Mouse (Mus musculus) fat pad, adult 2 months (tissue): ENCODE data around the gene Krtap1-5.
"Not testable (repeated sequence)": the region's sequence is repeated elsewhere in the genome, so short reads cannot be mapped to it uniquely, and the experiment has no call there.

Experiments
- DNase-seq: peaks from one replicate; pipeline ENCODE4 v3.0.0-alpha.2; 2011; ENCODE audit warnings: low read depth, low spot score; ENCODE audit errors: extremely low read depth

The Krtap1-5 gene

DNA sequence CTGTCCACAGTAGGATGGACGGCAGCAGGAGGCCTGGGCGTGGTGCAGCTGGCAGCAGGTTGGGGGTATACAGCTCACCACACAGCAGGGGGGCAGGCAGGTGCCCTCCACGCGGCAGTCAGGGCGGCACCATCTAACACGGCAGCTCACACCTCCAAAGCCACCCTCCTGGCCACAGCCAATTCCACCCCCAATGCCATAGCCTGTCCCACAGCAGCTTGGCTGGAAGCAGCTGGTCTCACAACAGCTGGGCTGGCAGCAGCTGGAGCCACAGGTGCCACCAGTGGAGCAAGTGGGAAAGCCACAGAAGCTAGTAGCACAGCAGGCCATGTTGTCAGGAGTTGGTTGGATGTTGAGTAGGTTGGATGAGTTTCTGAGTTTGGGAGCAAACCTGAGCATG lies at the start of gene Krtap1-5:
Gene Krtap1-5, minus strand, starts transcription at position 381 of the 400 bp plus-strand sequence.
- no peak for DNase-seq

GRCm38 (mm10) chr11:99628138-99628537 lies 47.3 kb upstream of the Krtap1-5 start, which contains the start of gene Krtap4-1:
Gene Krtap4-1, minus strand, starts transcription at chr11:99628238.
- no peak for DNase-seq

GRCm38 (mm10) chr11:99620335-99620734 lies 39.5 kb upstream of the Krtap1-5 start, which contains the start of gene Gm11562:
Gene Gm11562, minus strand, starts transcription at chr11:99620435.
- DNase-seq = no peak

DNA sequence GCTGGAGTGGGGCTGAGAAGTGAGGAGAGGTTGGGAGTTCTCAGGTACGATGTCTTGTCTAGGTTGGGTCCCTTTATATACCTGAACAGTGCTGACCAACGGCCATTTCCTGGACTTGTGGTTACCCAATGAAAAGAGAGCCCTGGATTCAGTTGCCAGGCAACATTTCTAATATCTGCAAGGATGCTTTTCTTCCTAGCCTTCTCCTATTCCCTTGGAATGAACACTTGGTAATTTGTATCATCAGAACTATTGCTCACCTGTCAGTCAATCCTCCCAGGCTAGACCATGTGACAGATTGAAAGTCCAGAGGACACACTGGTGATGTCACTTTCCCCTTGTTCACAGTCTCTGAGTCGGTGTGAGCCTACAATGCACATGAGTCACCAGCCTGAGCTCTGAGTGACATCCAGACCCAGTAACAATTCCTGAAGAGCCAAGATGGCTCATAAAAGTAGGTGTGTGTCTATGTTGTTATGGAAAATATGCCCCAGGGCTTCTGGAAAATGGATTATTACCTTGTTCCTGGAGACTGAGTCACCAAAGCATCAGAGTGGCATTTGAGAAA lies 34.1 kb upstream of the Krtap1-5 start, which contains the start of gene Krtap2-4:
Gene Krtap2-4, minus strand, starts transcription at position 51 of the 568 bp plus-strand sequence.
- DNase-seq = no peak

DNA sequence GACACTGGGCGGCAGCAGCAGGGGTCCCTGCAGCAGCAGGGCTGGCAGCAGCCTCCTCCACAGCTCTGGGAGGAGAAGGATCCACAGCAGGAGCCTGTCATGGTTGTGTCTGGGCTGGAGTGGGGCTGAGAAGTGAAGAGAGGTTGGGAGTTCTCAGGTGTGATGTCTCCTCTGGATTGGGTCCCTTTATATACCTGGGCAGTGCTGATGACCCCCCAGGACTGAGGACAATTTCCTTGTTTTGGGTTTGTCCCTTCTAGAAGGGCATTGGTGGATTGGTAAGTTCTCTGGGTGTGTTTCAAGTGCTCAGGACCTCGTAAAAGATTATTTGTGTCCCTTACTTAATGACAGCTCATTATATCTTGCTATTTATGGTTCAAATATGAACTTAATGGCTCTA lies 29.3 kb upstream of the Krtap1-5 start, which contains the start of gene Gm11937:
Gene Gm11937, minus strand, starts transcription at position 101 of the 400 bp plus-strand sequence.
- DNase-seq = not testable (repeated sequence)

DNA sequence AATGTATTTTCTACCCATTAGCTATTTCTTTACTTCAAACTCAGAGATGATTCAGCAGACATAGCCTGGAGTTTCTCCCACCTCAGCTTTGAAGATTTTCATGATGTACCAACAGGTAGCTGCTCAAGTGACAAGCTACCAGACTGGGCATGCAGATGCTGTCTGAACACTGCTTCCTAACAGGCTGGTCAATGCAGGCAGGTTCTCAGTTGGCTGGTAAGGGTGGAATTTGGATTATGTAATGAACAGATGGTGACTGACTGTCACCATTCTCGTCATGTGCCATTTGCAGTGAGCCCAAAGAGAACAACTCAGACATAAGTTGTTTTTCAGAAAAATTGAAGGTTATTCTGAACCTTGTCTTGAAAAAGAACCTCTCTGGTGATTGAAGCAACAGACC lies 28.3 kb upstream of the Krtap1-5 start:
- no peak for DNase-seq

DNA sequence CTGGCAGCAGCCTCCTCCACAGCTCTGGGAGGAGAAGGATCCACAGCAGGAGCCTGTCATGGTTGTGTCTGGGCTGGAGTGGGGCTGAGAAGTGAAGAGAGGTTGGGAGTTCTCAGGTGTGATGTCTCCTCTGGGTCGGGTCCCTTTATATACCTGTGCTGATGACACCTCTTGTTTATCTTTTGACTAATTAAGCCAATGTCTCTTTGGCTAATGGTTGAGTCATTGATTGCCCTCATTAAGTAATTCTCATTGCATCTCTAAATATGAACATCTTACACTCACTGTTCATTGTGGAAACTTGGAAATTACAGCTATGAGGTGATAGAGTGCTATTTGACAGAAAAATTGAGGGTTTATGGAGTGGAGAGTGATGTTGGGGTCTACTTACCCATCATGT lies 22.4 kb upstream of the Krtap1-5 start, which contains the start of gene Gm11938:
Gene Gm11938, minus strand, starts transcription at position 101 of the 400 bp plus-strand sequence.
- not testable (repeated sequence) for DNase-seq

- DNase-seq = not testable (repeated sequence)
Measured at GRCm38 (mm10) chr11:99597742-99598141, 16.9 kb upstream of the Krtap1-5 start, which contains the start of gene Krtap9-3. Gene Krtap9-3, minus strand, starts transcription at chr11:99598105.

- no peak for DNase-seq
Measured at GRCm38 (mm10) chr11:99590981-99591380, 10.2 kb upstream of the Krtap1-5 start, which contains the start of gene Krtap1-3. Gene Krtap1-3, minus strand, starts transcription at chr11:99591339.

DNA sequence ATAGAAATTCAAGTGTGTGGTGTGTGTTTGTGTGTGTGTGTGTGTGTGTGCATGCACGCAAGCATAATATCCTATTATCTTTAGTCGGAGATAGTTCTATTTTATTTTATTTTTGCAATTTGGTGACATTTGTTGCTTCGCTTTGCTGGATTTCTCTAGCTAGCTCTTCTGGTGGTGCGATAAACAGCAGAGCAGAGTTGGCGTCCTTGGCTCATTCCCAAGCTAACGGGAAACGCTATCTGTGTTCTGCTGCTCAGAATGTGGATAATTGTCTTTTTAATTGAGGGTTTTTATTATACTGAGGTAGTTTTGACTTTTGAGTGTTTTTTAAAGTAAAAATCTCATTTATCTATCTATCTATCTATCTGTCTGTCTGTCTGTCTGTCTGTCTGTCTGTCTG lies 4.3 kb upstream of the Krtap1-5 start:
- DNase-seq = no peak

DNA sequence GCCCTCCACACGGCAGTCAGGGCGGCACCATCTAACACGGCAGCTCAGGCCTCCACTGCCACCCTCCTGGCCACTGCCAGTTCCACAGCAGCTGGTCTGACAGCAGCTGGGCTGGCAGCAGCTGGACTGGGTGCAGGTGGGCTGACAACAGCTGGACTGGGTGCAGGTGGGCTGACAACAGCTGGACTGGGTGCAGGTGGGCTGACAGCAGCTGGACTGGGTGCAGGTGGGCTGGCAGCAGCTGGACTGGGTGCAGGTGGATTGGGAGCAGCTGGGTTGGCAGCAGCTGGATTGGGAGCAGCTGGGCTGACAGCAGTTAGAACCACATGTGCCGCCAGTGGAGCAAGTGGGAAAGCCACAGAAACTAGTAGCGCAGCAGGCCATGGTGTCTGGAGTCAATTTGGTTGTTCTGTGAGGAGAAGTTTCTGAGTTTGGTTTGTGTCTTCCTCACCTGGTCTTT lies 2.5 kb upstream of the Krtap1-5 start, which contains the start of gene Krtap1-4:
Gene Krtap1-4, minus strand, starts transcription at position 410 of the 460 bp plus-strand sequence.
- DNase-seq = no peak

- DNase-seq = no peak
Measured at GRCm38 (mm10) chr11:99581564-99581963, 748 bp upstream of the Krtap1-5 start.

GRCm38 (mm10) chr11:99581051-99581450 lies 235 bp upstream of the Krtap1-5 start:
- no peak for DNase-seq

DNA sequence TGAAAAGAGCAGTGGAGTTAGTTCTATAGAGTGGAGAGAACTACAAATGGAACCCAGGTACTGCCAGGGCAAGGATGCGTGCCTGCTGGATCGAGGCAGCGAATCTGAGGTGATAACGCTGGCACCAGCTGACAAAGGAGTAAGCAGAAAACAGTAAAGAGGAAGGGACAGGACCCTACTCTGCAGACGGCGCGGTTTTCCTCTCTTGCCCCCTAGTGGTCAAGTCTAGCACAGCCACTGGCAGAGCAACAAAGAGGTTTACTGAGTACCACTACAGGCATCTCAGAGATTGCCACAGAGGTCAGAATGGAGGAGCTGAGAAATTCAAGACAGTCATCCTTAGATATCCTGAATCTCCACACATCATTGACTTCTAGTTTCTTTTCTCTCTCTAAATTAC lies 6.7 kb downstream of the Krtap1-5 start:
- no peak for DNase-seq

- DNase-seq = no peak
Measured at GRCm38 (mm10) chr11:99573164-99573563, 7.7 kb downstream of the Krtap1-5 start.

GRCm38 (mm10) chr11:99566530-99566929 lies 14.3 kb downstream of the Krtap1-5 start, which contains the start of gene Krtap3-1:
Gene Krtap3-1, minus strand, starts transcription at chr11:99566630.
- no peak for DNase-seq

DNA sequence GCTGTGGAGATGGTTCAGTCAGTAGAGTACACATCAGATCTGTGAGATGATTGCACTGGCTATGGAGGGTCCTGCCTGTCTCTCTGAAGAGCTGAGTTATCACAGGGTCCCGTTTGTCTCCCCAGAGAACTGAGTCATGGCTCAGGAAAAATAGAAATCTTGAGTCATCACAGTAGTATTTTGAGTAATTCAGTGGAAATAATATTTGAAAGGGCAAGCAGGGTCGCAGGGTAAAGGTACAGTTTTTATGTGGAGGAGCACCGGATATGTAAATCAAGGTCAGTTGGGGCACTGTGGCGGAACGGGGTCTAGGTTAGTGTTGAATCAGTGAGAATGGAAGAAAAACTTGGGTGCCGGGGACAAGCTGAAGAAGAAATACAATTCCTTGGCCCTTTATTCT lies 18.2 kb downstream of the Krtap1-5 start:
- DNase-seq = no peak

GRCm38 (mm10) chr11:99559366-99559765 lies 21.4 kb downstream of the Krtap1-5 start, which contains the start of gene Gm11939:
Gene Gm11939, minus strand, starts transcription at chr11:99559466.
- DNase-seq = no peak

DNA sequence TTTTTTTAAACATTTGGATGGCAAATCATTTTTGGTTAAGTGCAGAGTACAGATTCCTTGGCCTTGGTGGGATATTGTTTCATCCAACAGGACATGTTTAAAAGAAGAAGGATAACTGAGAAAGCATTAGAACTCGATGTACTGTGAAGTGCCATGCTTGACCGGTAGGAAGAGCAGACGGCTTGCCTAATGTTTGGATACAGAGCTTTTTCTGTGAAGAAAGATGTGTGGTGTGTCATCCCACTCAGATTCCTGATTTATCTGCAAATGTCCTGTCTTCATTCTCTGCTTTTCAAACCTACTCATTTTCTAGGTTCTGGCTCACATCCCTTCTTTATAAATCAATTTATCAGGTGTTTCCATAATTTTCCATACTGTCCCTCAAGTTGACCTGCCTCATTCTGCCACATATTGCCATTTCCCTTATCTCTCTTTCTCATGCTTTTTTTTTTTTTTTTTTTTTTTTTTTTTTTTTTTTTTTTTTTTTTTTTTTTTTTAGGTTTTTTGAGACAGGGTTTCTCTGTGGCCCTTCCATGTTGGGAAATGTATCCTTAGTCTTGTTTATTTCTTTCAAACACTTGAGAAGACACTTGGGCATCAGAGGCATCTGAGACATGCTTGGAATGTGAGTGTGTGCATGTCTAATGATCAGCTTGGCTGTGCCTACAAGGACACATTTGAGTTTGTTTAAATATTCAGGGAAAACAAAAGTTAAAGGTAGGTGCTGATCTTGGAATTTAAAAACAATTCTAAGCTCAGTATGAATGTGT lies 22.7 kb downstream of the Krtap1-5 start:
- DNase-seq = no peak

- DNase-seq = no peak
Measured at GRCm38 (mm10) chr11:99556753-99557152, 24.1 kb downstream of the Krtap1-5 start, which contains the start of gene Krtap3-2. Gene Krtap3-2, minus strand, starts transcription at chr11:99556853.

DNA sequence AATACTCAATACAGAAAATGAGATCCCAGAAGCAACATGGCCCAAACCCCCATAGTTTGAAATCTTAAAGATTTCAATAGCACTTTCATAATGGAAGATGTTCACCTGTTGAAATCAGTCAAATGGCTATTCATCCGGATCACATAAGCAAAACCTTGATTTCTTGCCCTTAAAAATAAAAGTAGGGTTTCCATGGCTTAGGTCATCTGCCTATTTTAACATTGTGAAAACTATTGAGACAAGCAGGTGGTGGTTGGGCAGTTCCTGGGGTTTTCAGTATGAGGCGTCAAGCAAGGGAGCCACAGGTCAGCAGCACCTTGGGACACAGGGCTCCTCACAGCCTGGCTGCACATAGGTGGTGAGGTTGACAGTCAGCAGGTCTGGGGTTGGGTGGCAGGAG lies 24.6 kb downstream of the Krtap1-5 start:
- no peak for DNase-seq
